Mouse (Mus musculus) frontal cortex, postnatal 36 days (tissue): ENCODE results near the gene Emb.
"Not testable (repeated sequence)": the region's sequence is repeated elsewhere in the genome, so short reads cannot be mapped to it uniquely, and the experiment has no call there.

Source experiments
- DNase-seq, 2 experiments: peaks; one replicate each; pipeline ENCODE4 v3.0.0; 2022; ENCODE audit warnings: low spot score in 2 of 2

Gene Emb

DNA sequence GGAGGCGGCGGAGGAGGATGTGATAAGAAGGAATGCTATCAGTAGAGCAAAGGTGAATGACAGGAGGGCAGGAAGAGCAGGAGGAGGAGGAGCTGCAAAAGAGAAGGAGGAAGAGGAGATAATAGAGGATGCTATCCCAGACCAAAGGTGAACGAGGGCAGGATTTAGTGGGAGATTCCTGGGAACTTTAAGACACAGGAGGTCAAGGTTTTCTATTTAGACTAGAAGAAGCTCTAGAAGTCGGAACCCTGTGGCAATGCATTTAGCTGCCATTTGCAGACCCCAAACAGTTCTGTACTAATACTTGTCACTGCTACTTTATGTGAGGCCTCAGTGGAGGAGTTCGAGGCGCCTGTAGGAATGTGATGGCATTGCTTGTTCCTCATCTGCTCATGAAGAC, at the start of gene Emb:
Emb (plus strand) TSS at position 301 of the 400 bp plus-strand sequence.
- no peak for DNase-seq

- DNase-seq: no peak
These were observed 44.4 kb upstream of the Emb start for GRCm38 (mm10) chr13:117163906-117164305.

DNA sequence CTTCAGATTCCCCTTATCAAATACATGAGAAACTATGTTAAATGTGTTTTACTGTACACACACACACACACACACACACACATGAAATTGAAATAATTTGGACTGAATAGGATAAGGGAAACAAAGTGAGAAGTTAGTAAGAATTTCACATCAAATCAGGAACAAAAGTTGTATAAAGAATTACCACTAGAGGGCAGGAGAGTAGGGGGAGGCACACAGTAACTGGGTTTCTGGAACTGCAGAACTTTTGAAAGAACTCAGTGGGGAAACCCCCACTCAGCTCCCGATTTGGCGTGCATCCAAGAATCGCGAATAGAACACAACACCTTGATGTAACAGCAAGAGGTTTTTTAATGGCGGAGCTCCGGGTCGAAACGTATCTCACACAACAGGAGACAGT, 43.3 kb upstream of the Emb start:
- DNase-seq: no peak

- DNase-seq: not testable (repeated sequence)
These were observed 27.4 kb upstream of the Emb start for GRCm38 (mm10) chr13:117180912-117181311.

GRCm38 (mm10) chr13:117183288-117183687, 25.0 kb upstream of the Emb start:
- no peak for DNase-seq

DNA sequence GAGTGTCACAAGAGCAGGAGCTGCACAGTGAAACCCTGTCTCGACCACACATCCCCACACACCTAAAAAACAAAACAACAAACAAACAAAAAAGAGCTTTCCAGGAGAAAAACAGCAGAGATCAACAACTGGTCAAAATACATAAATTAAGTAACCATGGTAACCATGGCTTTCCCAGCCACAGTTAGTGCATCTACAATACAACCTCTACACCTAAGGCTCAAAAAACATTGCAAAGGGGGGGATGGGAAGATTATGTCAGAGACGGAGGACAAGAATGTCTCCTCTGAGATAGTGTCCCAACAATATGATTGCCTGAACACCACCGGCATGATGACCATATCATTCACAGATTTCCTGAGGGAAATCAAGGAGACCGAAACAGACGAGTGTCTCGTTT, 23.0 kb upstream of the Emb start:
- no peak for DNase-seq

GRCm38 (mm10) chr13:117192161-117192560, 16.2 kb upstream of the Emb start:
- no peak for DNase-seq

DNA sequence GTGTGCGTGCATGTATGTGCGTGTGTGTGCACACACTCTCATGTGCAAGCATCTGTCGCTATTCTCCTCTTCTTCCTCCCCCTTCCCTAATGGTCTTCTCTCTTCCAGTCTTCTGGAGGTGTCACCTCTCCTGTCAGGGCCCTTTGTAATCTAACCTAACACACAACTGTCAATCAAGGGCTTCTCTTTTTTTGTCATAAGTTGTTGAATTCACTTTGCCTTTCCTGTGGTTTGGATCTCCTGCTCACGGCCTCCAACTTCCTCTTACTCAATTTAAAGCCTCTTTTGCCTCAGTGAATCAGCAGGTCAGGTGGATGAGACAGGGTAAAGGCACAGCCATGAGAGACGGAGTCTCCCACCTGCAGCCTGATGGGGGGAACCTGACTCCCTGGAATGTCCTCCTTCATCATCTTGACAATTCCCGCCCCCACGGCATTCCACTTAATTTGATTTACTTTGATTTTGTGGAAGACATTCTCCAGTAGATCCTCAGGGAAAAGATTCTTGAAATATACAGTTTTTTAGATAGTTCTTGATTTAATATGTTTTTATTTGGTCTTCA, 14.8 kb upstream of the Emb start:
- DNase-seq: no peak

- no peak for DNase-seq
These were observed 12.5 kb upstream of the Emb start for GRCm38 (mm10) chr13:117195569-117196495.

DNA sequence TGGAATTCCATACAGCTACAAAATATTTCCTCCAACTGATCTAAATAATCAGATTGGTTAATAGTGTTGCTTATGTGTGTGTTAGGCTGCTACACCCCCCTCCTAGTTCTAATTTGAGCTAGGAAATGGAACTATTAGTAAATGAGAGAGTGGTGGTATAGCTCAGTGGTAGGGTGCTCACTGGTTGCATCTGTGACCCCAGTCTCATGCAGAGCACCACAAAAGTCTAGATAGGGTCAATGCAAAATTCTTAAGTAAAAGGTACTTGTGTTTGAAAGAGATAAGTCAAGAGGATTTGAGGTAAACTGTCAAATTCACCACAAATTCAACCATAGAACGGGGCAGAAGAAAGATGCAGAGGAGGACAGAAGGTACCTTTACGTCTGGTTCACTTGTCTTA, 10.7 kb upstream of the Emb start:
- DNase-seq: no peak

- peak; percentile 61 to 74 for DNase-seq
These were observed 9.8 kb upstream of the Emb start for GRCm38 (mm10) chr13:117198402-117199083.

DNA sequence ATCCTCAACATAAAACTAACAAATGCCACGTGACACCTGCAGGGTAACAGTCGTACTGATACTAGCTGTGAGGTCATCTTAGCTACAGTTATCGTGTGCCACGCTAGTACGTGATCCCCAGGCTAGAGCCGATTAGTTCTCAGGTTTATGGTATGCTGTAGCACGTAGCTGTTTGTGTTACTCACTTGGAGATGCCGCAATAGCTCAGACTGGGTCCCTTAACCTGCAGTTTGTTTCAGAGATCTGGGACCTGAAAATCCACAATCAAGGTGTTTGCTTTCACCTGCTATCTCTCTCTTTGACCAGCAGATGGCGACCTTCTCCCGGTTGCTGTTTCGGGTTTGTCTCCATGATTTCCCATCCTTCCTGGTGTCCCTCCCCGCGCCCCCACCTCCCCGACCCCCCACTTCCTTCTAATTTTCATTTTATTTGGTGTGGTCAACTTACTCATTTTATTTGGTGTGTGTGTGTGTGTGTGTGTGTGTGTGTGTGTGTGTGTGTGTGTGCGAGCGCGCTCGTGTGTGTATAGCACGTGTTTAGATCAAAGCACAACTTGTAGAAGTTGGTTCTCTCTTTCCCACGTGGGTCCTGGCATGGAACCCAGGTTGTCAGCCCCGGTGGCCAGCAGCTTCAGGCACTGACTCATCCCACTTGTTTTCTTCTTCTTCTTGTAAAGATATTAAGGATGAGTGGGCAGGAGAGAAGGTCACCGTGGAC, 5.4 kb upstream of the Emb start:
- no peak for DNase-seq

DNA sequence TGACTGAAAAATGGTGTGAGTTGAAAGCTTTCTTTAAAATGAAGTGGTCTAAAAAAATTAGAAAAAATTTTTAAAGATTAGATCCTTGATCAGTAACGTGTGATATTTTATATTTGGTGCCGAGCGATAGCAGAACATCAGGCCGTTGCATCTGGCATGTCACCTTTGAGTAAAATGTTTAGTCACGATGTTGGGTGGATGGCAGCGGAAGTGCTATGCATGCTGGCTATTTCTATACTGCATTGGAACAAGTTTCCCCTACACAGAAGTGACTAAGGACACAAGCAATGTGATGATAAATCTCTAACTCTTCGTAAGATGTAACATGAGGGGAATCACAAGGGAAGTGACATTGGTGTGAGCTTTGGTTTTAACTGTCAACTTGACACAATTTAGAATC, 3.7 kb upstream of the Emb start:
- DNase-seq: peak in 1 of 2 experiments; percentile 28

DNA sequence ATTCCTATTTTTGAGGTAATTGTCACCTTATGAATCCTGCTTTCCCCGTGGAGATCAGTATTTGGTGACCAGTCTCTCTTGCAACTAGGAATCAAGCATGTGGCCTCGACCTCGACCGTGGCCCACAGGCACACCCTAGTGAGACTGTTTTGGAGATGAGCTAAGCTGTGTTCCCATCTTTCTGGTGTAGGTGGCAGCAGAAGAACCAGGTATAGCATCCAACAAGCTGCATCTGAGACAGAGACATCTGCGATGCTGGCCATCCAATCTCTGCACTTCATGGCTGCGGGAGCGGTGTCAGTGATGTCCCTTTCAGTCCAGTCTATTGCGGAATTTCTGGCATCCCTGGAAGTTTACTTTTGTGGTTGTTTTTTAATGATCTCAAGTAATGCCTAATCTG, 2.3 kb upstream of the Emb start:
- no peak for DNase-seq

DNA sequence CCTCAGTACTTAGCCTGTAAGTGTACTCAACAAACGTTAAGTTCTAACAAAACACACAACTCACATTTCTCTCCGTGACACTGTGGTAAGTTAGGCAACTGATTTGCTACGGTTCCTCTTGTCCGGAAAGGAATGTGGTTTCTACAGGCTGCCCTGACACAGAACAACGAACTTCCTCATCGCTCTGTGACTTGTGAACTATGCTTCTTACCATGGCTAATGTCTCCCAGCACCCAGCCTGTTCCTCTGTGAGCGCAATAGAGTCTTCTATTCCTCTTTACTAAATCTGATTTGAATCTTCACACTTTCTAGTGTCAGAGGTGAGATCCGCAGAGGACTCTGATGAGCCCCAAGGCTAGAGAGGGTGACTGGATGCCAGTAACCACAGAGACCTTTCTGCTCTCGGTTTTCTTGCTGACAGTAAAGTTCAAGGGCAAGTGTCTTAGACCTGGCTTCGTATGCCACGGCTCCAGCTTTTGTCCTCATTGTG, 3.1 kb downstream of the Emb start:
- DNase-seq: no peak

GRCm38 (mm10) chr13:117215481-117215880, 7.1 kb downstream of the Emb start:
- no peak for DNase-seq

GRCm38 (mm10) chr13:117216126-117216525, 7.8 kb downstream of the Emb start:
- no peak for DNase-seq

DNA sequence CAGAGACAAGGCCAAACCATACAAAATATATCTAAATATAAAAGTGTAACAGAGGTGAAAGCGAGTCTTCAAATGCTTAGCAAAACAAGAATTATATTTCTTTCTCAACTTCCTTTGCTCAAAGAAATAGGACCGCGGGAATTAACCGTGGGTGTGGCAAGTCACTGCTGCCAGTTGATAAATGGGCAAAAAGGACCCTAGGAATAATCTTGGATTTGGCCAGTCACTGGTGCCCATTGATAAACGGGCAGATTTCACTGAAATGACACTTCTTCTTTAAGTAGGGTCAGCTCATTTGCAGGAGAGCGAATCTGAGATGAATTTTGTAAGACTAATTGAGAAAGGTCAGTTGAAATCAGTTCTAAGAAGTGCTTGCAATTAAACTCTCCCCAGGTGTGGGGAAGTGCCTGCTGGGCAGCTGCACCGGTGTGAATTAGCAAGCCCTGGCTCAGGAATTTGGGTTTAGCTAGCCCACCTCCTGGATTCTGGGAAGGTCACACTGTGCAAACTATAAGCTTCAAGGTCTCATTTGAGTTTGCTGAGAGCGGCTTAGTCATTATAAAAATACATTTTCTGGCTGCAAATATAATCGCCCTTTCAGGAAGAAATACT, 8.5 kb downstream of the Emb start:
- DNase-seq: no peak

GRCm38 (mm10) chr13:117217621-117218020, 9.3 kb downstream of the Emb start:
- DNase-seq: no peak

DNA sequence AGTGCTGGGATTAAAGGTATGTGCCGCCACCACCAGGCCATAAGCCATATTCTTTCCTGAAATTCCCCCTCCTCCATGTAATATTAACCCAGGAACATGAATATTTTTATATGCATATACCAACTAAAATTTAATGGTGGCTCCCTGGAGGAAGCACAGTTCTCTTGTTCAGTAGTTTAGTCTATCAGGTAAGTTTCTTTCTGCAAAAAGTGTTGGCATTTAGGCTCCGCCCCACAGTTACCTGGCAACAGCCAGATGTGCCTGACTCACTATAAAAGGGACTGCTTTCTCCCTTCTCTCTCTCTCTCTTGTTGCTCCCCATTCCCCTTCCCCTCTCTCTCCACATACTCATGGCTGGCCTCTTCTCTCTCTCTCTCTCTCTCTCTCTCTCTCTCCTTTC, 9.8 kb downstream of the Emb start:
- DNase-seq: no peak

DNA sequence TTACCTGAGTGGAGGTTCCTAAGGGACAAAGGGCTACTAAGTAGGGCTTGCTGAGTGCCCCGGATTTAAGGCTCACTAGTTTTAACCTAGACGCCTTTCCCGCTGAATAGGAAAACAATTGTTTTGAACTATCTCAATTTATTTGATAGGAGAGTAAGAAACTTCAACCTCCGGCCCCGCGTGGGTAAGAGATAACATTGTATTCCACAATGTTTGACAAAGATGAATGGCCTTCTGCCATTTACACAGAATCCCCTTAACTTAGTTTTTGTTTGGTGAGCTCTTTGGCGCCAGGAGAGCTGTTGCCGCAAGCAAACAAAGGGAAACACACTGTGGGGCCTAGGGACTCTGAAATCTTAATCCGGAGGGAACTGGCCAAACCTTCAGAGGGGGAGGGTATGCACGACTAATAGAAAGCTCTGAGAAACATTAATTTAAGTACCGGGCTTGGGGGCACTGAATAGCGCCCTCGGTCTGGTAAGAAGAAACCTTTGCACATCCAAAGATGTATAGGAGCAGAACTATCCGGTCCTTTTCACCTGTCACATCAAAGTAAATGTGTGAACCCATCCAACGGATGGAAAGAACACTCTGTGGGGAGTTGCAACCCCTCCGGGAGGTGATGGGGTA, 11.7 kb downstream of the Emb start:
- no peak for DNase-seq
